Mouse (Mus musculus) urinary bladder, postnatal 14 days (tissue): ENCODE measurements at regions not wholly inside any gene's neighbourhood (a gene's known extent, or its start where the extent isn't known, plus 50 kb on each side); places are given as distances from the start of the nearest gene placed in this dataset.

ENCODE experiments used
- DNase-seq: peaks from one replicate; pipeline ENCODE4 v3.0.0; 2021; ENCODE audit warnings: low spot score

DNA sequence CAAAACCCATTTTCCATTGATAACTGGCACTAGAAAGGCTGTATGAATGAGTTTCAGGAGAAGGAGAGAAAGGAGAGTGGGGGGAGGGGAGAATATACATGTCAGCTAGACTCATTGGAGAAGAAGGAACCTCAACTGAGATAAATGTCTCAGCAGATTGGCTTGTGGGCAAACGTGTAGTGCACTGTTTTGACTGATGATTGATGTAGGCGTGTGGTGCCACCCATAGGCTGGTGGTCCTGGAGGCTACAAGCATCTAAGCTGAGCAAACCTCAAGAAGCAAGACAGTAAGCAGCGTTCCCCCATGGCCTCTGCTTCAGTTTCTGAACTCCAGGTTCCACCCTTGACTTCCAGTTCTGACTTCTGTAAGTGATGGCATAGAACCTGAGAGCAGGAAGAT, 121.8 kb upstream of the Rbms1 start:
- no peak for DNase-seq

DNA sequence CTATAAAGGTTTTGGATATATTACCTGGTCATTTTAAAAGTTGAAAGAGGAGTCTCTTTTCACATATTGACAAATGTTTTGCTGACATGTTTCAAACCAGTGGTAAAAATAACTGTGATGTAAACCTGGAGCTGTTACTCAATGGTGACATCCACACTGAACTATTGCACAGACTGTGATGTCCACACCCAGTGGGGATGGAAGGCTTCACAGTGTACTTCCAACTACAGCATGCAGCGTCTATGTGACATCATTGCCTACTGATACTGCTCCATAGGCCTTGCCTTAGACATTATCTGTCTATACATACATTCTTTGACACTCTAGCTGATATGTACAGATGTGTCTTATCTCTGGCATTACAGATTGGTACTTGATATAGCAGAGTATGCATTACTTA, 120.1 kb upstream of the Rbms1 start:
- no peak for DNase-seq

DNA sequence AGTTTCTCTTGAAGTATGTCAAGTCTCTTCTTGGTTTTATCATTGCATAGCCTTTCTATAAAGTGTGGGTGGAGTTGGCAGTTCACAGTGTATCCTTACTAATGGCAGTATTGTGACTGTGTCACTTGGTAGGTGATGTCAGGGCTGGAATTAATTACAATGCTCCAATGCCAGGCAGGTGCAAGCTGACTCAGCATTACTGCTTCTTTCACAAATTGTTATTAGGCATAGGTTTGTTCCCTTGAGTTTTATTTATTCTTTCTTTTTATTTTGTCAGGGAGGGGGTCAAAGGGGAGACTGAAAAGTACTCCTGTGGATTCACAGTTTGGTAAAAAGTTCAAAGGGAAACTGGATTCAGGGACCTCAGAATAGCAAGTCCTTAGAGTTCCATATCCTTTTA, 119.6 kb upstream of the Rbms1 start:
- DNase-seq, result no peak

GRCm38 (mm10) chr2:61080006-61080405, 117.0 kb upstream of the Rbms1 start:
- no peak for DNase-seq

DNA sequence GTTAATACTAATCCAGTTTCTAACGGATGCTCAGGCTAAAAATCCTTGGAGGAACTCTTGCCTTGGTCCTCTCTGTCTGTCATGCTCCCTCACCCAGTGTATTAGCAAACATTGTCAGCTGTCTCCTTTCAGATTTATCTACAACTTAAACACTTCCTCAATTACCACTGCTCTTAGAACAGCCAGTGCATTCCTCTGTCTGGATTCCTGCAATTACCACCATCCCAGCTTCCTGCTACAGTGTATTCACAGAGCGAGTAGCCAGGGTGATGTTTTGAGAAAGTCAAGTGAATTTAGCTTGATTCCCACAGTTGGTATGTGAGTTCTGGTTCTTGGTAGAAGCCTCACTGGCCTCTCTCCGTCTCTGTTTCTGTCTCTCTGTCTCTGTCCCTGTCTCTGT, 108.0 kb upstream of the Rbms1 start:
- DNase-seq, result no peak

DNA sequence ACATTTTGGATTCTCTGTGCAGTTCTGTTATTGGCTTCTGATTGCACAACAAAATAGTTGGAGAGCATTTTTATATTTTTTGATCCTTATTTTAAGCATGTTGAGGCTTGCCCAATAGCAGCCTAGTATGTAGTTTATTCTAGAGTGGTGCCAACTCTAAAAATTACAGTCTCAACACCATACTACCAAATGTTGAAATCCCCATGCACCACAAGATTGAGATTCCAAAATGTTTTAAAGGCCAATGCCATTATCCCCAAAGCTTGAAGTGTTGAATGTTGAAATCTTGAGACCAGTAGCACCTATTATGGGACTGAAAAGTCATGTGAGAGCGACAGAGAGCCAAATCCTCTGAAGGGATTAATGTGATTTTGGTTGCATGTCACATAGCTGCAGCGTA, 104.9 kb upstream of the Rbms1 start:
- no peak for DNase-seq

- DNase-seq, result no peak
Observed at GRCm38 (mm10) chr2:61062125-61062524, 99.1 kb upstream of the Rbms1 start.

DNA sequence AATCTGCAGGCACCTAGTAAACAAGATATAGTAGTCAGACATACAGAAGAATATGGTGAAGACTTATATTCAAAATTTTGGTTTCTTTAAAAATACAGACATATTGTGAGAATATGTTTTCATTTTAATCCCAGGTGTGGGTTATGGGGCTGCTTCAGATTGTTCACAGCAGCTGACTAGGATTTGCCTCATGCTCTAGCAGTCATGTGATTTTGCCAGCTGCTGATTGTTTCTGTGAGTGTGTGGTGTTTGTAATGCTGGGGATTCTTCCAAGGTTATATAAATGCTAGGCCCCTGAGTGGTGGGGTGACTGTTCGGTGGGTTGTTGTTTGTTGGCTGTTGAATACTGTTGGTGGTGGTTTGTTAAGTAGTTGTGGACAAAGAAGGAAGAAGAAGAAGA, 97.9 kb upstream of the Rbms1 start:
- DNase-seq, result no peak

DNA sequence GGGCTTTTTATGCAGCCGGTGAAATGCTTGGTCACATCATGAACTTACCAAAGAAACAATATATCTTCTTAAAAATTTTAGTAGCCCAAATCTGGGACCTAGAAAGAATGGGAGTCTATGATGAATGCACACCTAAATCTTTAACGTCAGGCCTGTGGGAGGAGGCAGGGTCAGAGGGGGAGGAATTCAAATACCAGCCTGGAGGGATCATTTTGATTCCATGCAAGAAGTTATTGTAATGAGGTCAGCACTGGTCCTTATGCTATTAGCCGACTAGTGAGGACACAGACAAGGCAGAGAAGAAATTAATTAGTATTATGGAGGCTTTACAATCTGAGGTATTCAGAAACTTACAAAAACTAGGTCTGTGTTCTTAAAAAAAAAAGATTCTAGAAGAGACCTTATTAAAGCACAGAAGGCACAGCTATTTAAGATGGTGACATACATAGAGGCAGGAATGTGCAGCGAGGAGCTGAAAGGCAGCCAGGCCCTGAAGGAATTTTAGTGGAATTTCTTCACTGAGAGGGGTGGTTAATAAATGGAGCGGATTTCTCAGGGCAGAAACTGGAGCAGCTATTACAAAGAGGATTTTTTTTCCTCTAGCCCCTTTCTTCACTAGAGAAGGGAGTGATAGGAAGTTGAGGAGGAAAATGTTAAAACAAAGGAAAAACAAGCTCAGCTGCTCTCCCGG, 95.7 kb upstream of the Rbms1 start:
- DNase-seq, result no peak

- no peak for DNase-seq
Observed at GRCm38 (mm10) chr2:61052296-61052695, 89.3 kb upstream of the Rbms1 start.

DNA sequence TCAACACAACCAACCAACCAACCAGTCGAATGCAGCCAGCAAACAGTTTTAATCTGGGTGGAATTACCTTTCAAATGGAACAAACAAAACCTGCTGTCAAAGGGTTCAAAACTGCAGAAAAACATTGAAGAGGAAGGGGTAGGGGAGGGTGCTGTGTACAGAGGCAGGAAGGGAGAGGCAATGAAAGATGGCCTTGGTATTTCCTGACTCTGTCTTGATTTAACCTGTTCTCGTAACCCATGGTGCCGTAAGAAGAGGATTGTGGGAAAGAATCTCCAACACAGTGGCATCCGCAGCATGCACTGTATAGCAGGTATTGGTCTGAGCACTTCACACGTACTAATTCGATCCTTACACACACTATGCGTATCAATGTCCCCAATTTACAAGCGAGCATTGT, 88.8 kb upstream of the Rbms1 start:
- DNase-seq, result no peak

DNA sequence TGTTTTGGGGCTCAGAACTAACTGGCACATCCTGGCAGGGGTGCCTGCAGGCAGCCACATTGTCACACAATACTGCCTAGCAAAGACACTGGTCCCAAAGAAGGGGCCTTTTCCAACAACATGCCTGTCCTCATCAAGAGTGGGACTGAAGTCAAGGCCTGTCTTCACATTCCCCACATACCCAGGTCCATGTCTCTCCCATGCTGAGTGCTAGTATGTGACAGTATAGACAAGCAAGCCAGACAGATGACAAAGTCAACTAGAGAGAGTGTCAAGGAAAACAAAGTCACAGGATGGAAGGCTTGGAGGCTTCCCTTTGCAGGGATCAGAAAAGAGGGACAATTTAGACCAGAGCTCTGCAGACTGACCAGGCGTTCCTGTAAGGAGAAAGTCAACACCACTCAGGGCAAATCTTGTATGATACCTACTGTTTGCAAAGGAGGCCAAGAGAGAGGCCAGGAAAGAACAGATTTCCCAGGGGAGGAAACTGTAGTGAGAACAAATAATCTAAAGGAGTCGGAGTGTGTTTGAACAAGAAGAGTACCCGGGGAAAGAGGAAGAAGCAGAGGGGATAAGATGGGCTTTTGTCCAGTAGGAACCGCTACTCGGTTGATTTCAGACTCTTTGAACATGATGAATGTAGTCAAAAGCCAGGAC, 83.2 kb upstream of the Rbms1 start:
- no peak for DNase-seq

DNA sequence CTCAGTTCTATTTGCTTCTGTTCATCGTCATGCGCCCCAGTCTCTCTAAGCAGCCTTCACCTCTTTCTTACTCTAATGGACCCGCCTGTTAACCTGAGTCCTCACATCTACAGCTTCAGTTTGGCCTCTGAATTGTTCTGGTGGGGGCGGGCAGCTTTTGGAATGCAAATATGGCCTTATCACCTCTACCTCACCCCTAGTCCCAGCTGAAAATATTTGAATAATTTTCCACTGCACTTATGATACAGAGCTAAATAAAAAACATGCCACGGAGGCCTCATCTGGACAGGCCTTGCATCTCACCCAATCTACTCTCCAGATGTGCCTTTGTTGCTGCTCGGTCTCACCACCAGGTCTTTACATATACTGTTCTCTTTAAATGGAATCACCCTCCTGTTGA, 82.5 kb upstream of the Rbms1 start:
- DNase-seq, result no peak

DNA sequence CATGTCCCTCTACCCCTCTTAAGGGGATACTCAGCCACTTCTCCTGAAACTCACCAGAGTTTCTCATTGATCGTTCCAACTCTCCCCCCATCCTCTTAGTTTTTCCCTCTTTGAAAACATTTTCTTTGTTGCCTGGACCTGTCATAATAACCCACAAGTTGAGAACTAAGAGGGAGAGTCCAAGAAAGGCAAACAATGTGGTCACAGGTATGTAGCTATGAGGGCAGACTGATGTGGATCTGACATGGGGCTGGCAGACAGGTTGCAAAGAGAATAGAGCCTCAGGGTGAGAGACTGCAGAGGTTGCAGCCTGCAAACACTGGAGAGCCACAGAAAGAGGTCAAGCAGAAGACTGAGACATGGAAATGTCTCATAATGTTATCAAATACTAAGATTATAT, 69.9 kb upstream of the Rbms1 start:
- peak; percentile 18 for DNase-seq

GRCm38 (mm10) chr2:61029706-61030105, 66.7 kb upstream of the Rbms1 start:
- DNase-seq, result no peak

DNA sequence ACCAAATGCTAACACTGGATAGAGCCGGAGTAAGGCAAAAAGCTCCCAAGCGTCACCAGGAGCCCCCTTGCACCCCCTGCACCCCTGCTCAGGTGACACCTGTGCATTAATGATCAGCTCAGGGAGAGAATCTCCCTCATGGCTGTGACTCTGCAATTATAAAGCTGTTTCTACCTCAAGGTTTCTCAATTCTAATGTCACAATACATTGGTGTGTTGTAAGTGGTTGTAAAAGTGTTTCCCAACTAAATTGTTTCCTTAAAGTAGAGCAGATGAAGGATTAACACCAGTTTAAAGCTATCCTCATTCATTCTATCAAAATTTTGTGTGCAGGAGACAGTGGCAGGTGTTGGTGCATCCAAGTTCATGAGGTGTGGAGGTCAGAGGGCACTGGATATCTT, 65.6 kb upstream of the Rbms1 start:
- DNase-seq, result no peak

DNA sequence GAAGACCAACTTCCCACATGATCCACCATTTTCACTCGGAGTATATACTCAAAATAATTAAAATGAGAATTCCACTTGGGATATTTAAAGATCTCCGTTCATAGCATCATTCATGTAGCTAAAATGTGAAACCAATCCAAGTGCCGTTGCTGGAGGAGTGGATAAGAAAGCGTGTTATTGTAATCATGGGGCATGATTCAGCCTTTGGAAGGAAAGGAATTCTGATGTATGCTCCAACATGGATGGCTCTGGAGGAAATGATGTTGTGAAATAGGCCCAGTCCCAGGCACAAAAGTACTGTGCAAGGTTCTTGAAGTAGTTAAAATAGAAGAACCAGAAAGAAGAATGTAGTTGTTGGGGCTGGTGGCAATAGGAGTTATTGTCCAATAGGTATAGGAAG, 64.7 kb upstream of the Rbms1 start:
- DNase-seq, result no peak

DNA sequence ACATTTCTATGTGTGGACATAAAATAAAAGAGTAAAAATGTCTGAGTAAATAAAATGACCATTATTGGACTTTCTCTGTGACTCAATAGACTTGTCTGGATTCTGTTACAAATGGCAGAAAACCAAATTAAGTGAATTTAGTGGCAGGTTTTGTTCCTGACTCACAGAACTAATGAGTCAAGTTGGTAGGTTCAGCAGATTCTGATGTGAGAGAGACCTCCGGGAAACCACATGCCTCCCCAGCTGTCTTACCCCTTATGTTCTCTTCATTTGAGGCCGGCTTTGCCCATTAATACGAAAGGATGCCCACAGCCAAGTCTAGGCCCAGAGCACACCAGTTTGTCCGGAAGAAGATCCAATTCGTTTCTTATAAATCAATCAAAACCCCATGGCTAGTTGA, 59.4 kb upstream of the Rbms1 start:
- no peak for DNase-seq

DNA sequence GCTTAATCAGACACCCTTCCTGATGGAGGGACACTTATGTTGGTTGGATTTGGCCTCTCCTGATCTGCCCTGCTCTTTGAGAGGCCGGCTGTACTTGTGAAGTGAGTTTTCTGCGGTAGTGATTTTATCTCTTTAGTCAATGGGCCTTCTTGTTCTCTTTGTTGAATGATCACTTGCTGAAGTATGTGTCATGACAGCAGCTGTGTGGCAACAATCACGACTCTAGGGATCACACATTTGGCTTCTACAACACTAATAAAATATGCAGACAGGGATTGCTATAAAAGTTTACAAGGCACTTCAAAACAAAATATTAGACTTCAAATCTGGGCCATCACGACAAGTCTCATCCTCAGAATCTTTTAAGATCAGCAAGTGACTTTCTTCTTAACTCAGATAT, 57.8 kb upstream of the Rbms1 start:
- no peak for DNase-seq

- no peak for DNase-seq
Observed at GRCm38 (mm10) chr2:61013006-61013405, 50.0 kb upstream of the Rbms1 start.
